Mouse (Mus musculus) E14TG2a.4 (cell line): ENCODE results near the gene Chd9.

ENCODE experiments used
- H3K27me3 ChIP-seq: 2 replicates; pipeline ENCODE4 v1.6.1; 2014; ENCODE audit warnings: low read length, control low read depth; ENCODE audit not compliant: insufficient read depth
- H3K36me3 ChIP-seq: 2 replicates; pipeline ENCODE4 v1.6.1; 2014; ENCODE audit warnings: low read length, control low read depth; ENCODE audit not compliant: insufficient read depth
- H3K4me1 ChIP-seq: replicated peaks from 2 replicates; pipeline ENCODE4 v1.6.1; 2014; ENCODE audit warnings: low read depth, low read length, control low read depth
- H3K4me3 ChIP-seq: replicated peaks from 2 replicates; pipeline ENCODE4 v1.5.1; 2014; ENCODE audit warnings: mild to moderate bottlenecking, low read length
- H3K9me3 ChIP-seq: 2 replicates; pipeline ENCODE4 v1.6.1; 2014; ENCODE audit warnings: low read length, control low read depth
- CTCF ChIP-seq: conservative IDR thresholded peaks from 2 replicates; pipeline ENCODE4 v1.5.1; 2014; ENCODE audit warnings: low read length
- NANOG ChIP-seq: IDR thresholded peaks from 2 replicates; pipeline ENCODE4 v1.6.1; 2014; ENCODE audit warnings: borderline replicate concordance, low read length, mixed read lengths
- POU5F1 ChIP-seq: IDR thresholded peaks from 2 replicates; pipeline ENCODE4 v1.6.1; 2014; ENCODE audit warnings: low read length, borderline replicate concordance

Chd9 gene

DNA sequence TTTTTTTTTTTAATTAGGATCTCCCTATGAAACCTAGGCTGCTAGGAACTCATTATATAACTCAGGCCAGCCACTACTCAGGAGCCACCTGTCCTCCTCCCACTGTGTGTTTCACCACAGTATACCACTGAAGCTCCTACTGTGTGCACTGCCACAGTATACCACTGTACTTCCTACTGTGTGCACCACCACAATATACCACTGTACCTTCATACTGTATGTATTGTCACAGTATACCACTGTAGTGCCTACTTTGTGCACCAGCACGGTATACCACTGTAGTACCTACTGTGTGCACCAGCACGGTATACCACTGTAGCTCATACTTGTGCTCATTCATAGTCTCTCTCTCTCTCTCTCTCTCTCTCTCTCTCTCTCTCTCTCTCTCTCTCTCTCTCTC is 29.9 kb downstream of the Chd9 start:
- Histone ChIP-seq H3K9me3 (no peaks in the 10 kb centered on the region), H3K4me1 (peaks cover 83% of the 10 kb centered on the region), H3K27me3 (peaks cover 8% of the 10 kb centered on the region), H3K36me3 (no peaks in the 10 kb centered on the region), H3K4me3 (no peak overlapping the region)
- TF ChIP-seq POU5F1: no peak
- TF ChIP-seq CTCF: no peak
- no peak for TF ChIP-seq NANOG

DNA sequence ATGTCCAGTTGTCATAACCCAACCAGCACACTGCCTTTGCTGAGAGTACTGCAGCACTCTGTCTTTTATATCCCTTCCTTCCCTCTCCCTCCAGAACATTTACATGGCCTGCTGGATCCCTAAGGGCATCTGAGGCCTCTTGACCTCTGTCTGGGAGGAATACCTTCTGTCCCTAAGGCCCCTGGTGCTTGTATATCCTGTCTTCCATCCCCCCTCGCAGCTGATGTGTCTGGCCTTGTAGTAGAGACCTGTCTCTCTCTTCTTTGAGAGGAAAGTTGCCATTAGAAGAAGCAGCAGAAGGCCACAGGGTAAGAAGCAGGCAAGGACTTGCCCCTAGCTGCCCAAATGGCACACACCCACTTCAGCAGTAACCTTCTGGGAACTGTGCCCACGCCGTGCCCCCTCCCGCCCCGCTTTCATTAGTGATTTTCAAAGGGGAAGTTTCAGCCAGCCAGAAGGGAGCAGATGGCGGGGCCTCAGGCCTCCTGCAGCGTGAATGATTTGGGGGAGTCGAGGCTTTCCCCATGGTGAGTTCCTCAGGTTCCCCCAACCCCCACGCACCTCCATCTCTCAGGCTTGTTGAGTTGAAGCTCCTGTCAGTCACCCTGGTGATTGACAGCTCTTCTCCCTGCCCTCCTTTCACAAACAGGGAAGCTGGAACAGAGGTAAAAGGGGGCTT is 33.3 kb downstream of the Chd9 start:
- Histone ChIP-seq H3K36me3 (no peaks in the 10 kb centered on the region), H3K27me3 (peaks cover 6% of the 10 kb centered on the region), H3K4me3 (peak overlapping the region; percentile 23; the same call in 1 of the 2 replicates), H3K4me1 (peaks cover 57% of the 10 kb centered on the region), H3K9me3 (no peaks in the 10 kb centered on the region)
- TF ChIP-seq POU5F1: no peak
- no peak for TF ChIP-seq NANOG
- no peak for TF ChIP-seq CTCF

DNA sequence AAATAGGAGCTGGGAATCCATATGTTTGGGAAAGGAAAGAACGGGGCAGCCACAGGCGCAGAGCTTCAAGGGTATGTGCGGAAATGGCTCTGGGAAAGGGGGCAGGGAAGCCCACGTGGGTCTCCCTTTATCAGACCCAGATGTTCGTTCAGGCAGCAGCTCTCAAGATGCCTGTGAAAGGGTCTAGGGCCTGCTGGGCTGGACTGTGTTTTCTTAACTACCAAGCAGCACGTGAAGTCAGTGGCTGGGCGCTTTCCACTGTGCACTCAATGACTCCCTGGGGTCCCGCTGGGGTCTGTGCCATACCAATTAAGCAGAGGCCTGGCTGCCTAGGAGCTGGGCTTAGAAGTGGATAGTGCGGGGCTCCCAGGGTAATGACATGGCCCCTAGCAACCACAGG is 33.9 kb downstream of the Chd9 start:
- Histone ChIP-seq H3K36me3 (no peaks in the 10 kb centered on the region), H3K4me1 (peaks cover 52% of the 10 kb centered on the region), H3K9me3 (no peaks in the 10 kb centered on the region), H3K27me3 (peaks cover 6% of the 10 kb centered on the region), H3K4me3 (peak overlapping the region; percentile 23; the same call in 1 of the 2 replicates)
- no peak for TF ChIP-seq POU5F1
- TF ChIP-seq CTCF: no peak
- TF ChIP-seq NANOG: no peak

DNA sequence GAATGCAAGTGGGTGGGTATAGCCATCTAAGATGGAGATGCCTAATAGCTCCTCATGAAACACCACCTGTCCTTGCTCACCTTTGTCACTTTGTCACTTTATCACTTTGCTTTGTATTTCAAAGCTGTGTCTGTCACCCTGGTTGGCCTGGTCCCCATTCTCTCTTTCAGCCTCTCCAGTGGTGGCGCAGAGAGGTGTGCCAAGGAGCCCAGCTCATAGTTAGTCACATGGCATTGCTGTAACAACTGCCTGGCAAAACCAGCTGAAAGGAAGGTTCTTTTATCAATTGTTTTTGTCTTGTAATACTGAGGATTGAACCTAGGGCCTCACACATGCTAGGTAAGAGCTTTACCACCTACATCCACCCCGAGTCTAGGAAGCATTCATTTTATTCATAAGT is 38.9 kb downstream of the Chd9 start:
- H3K4me1 ChIP-seq: peaks cover 60% of the 10 kb centered on the region
- peaks cover 7% of the 10 kb centered on the region; the same call in 1 of the 2 replicates for H3K27me3 ChIP-seq
- H3K9me3 ChIP-seq: no peaks in the 10 kb centered on the region
- TF ChIP-seq NANOG (no peak), POU5F1 (no peak), CTCF (no peak)
- peaks cover 5% of the 10 kb centered on the region; the same call in 1 of the 2 replicates for H3K36me3 ChIP-seq
- no peak overlapping the region for H3K4me3 ChIP-seq

DNA sequence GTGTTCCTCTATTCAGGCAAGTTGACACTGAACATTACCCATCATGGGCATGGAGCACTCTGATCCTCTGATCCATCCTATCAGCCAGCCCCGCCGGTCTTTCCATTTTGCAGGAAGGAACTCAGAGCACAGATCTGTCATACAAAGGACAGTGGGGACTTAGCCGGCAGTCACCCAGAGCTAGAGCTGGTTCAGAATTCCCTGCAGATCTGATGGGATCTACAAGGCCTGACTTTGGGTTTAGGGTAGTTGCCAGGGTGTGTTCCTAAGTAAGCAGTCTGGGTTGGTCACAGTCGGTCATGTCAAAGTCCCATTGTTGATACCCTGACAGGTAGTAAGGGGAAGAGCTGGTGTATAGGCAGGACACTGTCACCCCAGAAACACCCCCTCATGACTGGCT is 39.8 kb downstream of the Chd9 start:
- H3K4me1 ChIP-seq: peaks cover 59% of the 10 kb centered on the region
- peaks cover 7% of the 10 kb centered on the region; the same call in 1 of the 2 replicates for H3K27me3 ChIP-seq
- H3K36me3 ChIP-seq: peaks cover 8% of the 10 kb centered on the region
- no peak overlapping the region for H3K4me3 ChIP-seq
- TF ChIP-seq CTCF (no peak), NANOG (no peak), POU5F1 (no peak)
- H3K9me3 ChIP-seq: no peaks in the 10 kb centered on the region

DNA sequence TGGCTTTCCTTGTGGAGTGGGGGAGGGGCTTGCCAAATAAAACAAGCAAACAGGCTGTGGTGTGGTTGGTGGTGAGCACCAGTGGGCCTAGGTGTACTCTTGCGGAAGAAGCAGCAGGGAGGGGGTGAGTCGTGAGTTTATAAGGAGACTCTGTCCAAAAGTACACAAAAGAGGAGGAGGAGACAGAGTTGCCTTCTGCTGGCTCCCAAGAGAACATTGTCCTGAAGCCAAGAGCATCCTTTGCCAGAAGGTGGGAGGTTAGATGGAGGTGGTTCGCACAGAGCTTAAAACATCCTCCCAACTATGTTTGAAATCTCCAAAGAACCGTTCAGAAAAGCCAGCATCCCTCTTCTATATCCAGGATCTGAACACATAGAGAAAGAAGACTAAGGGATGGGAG is 40.2 kb downstream of the Chd9 start:
- H3K4me1 ChIP-seq: peaks cover 62% of the 10 kb centered on the region
- H3K4me3 ChIP-seq: no peak overlapping the region
- TF ChIP-seq CTCF (no peak), POU5F1 (no peak)
- H3K36me3 ChIP-seq: peaks cover 12% of the 10 kb centered on the region
- no peaks in the 10 kb centered on the region for H3K9me3 ChIP-seq
- H3K27me3 ChIP-seq: peaks cover 10% of the 10 kb centered on the region; the same call in 1 of the 2 replicates

DNA sequence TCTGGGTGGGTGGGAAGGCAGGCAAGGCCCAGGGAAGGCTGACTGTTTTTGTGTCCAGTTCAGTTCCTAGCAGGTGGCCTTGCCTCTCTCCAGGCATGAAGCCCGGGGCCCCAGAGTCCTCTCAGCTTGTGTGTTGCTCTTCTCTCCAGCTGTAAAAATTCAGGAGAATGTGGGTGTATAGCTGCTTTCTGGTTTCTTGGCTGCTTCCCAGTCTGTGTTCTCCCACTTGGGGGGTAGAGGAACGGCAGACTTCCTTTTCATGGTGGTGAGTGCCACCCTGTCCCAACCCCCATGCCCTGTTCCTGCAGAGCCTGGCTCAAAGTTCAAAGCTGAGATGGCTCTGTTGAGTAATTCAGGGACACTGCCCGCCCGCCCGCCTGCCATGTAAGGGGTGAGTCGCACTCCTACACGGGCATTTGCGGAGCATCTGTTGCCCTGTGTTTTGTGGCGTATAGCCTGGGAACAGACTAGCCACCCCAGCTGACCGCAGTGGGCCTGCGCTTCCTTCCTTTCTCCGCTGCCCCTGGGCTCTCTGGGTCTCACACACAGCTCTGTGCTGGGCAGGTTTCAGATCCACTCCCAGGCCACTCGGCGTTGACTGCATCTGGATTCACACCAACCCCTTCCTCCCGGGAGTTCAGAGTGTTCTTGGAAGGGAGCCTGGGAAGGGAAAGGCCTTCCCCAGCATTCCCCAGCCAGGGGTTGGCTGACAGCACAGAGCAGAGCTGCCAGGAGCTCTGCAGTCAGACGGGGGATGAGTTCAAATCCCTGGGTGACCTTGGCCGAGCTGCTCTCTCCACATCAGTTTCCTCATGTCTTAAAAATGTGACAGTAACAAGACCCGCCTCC is 41.1 kb downstream of the Chd9 start:
- peaks cover 67% of the 10 kb centered on the region for H3K4me1 ChIP-seq
- H3K27me3 ChIP-seq: peaks cover 10% of the 10 kb centered on the region; the same call in 1 of the 2 replicates
- TF ChIP-seq POU5F1 (no peak), CTCF (no peak), NANOG (no peak)
- no peaks in the 10 kb centered on the region for H3K9me3 ChIP-seq
- H3K4me3 ChIP-seq: peak overlapping the region; percentile 63
- peaks cover 12% of the 10 kb centered on the region for H3K36me3 ChIP-seq

DNA sequence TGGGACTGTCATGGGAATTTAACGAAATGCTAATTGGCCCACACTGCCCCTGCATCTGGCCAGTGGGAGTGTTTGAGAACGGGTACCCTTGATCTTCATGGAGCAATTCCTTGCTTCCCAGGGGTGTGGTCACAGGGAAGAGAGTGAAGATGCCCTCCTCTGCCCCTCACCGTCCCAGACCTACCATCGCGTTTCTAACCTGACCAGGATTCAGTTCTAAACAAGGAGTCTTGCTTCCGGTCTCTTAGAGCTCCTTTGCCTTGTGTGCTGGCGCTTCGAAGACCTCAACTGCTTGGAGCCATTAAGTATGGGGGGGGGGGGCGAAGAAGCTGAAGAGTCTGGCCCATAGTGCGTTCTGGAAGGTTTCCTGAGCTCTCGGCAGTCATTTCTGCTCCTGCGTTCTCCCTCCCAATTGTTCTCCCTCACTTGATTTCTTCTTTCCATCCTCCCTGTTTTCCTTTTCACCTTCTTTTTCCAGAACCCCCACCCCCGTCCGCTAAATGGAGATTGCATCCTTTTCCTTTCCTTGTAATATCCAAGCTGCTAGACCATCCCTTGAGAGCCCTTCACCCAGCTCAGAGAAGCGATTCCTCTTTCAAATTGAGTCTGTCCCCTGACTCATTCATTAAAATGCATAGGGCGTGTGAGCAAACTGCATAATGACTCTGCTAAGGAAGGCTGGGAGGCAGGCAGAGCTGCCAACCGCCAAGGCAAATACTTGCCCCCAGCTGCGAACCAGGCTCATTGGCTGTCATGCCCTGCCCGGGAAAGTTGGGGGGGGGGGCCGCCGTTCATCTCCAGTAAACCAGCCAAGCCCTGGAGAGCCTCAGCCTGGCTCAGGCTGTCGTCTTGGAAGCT is 42.0 kb downstream of the Chd9 start:
- Histone ChIP-seq H3K4me1 (peaks cover 68% of the 10 kb centered on the region), H3K27me3 (peaks cover 10% of the 10 kb centered on the region; the same call in 1 of the 2 replicates), H3K9me3 (no peaks in the 10 kb centered on the region), H3K4me3 (peak overlapping the region; percentile 63), H3K36me3 (peaks cover 12% of the 10 kb centered on the region)
- TF ChIP-seq NANOG: no peak
- no peak for TF ChIP-seq POU5F1
- no peak for TF ChIP-seq CTCF
